Mouse (Mus musculus) granulocyte monocyte progenitor cell, adult 5-6 weeks (primary cell): ENCODE data around the gene Pfkfb3. TPM values are rescaled to one million over a fixed set of nuclear protein-coding genes. Genes with fewer than 3 reads are reported as not detected.
"Not testable (repeated sequence)": the region's sequence is repeated elsewhere in the genome, so short reads cannot be mapped to it uniquely, and the experiment has no call there.

Experiments
- ATAC-seq: replicated peaks from 2 replicates; pipeline ENCODE4 v1.8.0; 2016; ENCODE audit warnings: mild to moderate bottlenecking, moderate TSS enrichment, inconsistent platforms; ENCODE audit not compliant: poor library complexity, severe bottlenecking
- total RNA-seq, 2 experiments: library from RNA; stranded (forward) in 1 of 2; stranded (reverse) in 1 of 2; fragments of 200-712, 200-1000 nt in 1 of 2; fragments of >200 nt in 1 of 2; fragmentation: Nextera tagmentation in 1 of 2; gene quantifications; 2 replicates each; pipeline ENCODE4 v1.2.3; 2014 to 2017

Gene Pfkfb3
- total RNA-seq, 2 experiments from 2014 or later, result 44.8 to 74.9 TPM

GRCm38 (mm10) chr2:11552297-11552821, 1.5 kb downstream of the Pfkfb3 start:
- no peak for ATAC-seq

DNA sequence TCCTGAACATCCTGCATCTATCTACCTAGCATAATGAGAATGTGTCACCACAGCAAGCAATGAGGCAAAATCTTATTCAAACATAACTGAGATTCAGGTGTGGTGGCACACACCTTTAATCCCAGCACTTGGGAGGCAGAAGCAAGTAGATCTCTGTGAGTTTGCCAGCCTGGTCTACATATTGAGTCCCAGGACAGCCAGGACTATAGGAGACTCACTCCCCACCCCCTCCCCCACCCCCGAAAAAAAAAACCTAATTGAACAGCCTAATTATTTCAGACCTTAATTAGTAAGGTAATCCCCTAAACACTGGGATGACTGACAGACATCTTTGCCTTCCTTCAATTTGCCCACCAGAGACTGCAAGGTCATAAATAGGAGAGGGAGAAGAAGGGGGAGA, 2.2 kb downstream of the Pfkfb3 start:
- ATAC-seq, result no peak

- peak; percentile 45 for ATAC-seq
Measured at GRCm38 (mm10) chr2:11548508-11548907, 5.4 kb downstream of the Pfkfb3 start.

DNA sequence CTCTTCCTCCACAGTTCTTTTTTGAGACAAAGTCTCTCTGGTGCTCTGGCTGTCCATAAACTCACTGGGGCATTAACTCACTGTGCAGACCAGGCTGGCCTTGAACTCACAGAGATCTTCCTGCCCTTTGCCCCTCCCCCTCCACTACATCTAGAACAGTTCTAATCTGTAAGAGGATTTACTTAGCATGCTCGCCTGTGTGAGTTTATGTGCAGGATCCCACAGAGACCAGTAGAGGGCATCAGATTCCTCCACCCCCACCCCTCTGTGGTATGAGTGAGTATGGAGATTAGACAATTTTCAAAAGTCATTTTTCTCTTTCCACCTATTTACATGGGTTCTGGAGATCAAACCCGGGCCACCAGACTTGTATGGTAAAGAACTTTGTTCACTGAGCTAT, 6.3 kb downstream of the Pfkfb3 start:
- ATAC-seq, result peak; percentile 26

- ATAC-seq, result no peak
Measured at GRCm38 (mm10) chr2:11546091-11546490, 7.8 kb downstream of the Pfkfb3 start.

DNA sequence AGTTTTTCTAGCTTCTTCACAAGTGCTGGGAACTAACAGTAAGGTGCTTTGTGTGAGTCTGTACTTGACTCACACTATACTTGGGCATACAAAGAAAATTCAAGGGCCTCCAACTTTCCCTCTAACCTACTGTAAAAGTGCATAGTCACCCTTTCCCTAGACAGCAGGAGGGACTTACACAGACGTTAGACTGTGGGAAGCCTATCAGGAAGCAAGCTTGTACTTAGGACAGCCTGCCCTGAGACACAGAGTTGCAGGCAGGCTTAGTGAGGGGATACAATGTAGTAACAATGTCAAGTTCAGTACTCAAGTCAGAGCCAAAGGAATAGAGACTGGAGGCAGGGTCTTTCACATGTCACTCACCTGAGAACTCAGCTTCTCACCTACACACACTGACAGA, 8.5 kb downstream of the Pfkfb3 start:
- ATAC-seq, result 0 out of 2 replicates have a peak, but pooled peaks have one; percentile 10

GRCm38 (mm10) chr2:11544342-11544741, 9.5 kb downstream of the Pfkfb3 start:
- peak; percentile 45 for ATAC-seq

DNA sequence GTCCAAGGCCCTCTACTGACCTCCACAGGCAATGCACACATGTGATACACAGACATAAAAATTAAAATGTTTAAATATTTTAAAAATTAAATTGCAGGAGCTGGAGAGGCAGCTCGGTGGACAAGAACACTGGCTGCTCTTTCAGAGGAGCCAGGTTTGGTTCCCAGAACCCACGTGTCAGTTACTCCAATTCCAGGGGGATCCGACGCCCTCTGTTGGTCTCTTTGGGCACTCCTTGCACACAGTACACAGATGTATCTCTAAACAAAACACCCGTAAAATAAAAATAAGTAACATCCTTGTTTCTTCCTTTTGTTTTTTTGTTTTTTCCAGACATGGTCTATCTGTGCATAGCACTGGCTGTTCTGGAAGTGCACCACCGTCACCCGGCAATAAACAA, 10.7 kb downstream of the Pfkfb3 start:
- ATAC-seq, result no peak

DNA sequence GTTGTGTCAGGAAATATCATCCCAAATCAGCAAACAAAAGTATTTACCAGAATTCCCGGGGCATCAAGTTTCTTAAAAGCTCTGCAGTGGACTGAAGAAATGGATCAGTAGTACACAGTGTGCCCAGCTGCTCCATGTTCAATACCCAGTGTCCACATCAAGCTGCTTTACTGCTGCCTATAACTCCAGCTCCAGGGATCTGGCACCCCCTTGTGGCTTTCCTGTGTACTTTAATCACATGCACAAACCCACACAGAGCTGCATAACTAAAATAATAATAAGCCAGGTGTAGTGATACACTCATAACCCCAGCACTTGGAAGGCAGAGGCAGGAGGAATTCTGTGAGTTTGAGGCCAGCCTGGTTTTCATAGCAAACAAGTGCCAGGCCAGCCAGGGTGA, 11.2 kb downstream of the Pfkfb3 start:
- peak; percentile 50 for ATAC-seq

GRCm38 (mm10) chr2:11542121-11542520, 11.8 kb downstream of the Pfkfb3 start:
- ATAC-seq, result no peak

GRCm38 (mm10) chr2:11541528-11541927, 12.3 kb downstream of the Pfkfb3 start:
- ATAC-seq, result not testable (repeated sequence)

DNA sequence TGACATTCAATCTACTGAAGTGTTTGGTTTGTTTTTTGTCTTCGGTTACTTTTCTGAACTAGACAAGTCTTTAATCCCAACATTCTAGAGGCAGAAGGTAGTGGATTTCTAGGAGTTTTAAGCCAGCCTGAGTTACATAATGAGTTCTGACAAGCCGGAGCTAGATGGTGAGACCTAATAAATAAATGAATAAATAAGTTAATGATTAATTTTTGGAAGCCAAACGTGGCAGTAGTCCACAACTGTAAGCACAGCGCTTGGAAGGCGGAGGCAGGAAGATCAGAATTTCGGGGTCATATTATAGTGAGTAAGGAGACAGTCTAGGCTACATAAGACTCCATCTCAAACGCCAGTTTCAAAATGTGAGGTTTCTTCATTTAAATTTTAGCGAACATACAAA, 17.9 kb downstream of the Pfkfb3 start:
- no peak for ATAC-seq

- ATAC-seq, result peak; percentile 94
Measured at GRCm38 (mm10) chr2:11535412-11535928, 18.4 kb downstream of the Pfkfb3 start.

GRCm38 (mm10) chr2:11534826-11535225, 19.1 kb downstream of the Pfkfb3 start:
- ATAC-seq, result peak; percentile 14

GRCm38 (mm10) chr2:11530101-11530500, 23.8 kb downstream of the Pfkfb3 start:
- peak; percentile 87 for ATAC-seq

DNA sequence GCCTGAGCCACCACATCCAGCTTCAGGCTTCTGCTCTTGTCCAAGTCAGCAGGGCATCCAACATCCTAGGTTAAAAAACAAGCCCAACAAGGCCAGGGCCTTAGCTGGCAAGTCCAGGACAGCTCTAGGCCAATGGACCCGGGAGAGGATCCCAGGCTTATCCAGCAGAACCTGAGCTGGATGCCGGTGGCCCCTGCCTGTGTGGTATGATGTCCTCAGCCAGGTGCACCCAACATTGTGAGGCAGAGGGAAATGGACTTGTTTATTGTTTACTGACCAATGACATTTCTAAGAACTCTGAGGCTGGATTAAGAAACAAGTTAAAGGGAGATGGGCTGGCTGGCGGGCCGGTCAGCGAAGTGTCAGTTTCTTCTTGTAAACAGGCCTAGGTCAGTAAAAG, 27.8 kb downstream of the Pfkfb3 start:
- no peak for ATAC-seq

DNA sequence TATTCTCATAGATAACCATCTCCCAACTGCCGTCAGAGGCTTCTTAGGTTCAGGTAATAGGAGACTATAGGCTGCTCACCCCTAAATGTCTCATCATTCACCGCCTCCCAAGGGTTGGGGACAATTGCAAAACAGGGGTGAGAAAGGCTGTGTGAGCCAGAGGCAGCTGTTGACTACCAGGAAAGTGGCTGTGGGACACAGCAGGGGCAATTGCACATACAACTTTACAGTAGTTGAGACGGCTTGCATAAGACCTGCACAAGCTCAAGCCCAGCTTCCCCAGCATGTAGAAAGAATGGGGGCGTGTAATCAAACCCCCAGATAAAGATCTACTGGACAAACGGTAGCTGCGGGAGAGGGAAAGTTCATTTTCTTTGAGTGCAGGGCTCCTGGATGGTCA, 29.1 kb downstream of the Pfkfb3 start:
- peak; percentile 97 for ATAC-seq

DNA sequence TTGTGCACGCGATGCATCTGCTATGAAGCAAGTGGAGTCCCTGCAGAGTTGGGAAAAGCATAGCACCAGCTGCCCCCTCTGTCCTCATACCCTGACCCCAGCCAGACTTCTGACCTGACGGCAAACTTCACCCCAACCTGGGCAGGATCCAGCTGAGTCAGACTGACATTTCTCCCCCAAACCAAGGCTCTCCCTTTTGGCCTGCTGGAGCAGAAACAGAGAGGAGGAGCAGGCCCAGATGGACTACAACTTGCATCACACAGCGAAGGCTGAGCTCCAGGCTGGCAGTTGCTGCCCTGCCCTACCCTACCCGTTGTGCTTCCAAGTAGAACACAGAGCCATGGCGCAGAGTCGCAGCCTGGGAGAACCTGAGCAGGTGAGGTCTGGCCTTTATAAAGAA, 32.1 kb downstream of the Pfkfb3 start:
- ATAC-seq, result no peak

DNA sequence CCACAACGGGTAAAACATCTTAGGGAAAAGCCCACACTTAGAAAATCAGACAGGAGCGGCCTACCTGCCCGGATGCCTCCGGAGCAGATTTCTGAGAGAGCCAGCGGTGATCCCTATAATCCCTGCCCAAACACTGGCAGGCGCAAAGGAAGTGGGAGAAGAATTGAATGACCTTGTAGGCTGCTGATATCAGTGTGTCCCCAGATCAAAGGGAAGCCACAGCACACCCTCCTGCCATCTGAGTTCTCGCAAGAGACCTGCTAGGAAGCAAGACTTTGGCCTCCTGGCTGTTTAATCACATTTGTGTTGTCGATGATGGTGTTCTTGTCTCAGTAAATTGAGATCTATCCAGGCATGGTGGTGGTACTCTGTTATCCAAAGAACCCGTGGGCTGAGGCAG, 33.1 kb downstream of the Pfkfb3 start:
- no peak for ATAC-seq

- no peak for ATAC-seq
Measured at GRCm38 (mm10) chr2:11515828-11516227, 38.0 kb downstream of the Pfkfb3 start.

DNA sequence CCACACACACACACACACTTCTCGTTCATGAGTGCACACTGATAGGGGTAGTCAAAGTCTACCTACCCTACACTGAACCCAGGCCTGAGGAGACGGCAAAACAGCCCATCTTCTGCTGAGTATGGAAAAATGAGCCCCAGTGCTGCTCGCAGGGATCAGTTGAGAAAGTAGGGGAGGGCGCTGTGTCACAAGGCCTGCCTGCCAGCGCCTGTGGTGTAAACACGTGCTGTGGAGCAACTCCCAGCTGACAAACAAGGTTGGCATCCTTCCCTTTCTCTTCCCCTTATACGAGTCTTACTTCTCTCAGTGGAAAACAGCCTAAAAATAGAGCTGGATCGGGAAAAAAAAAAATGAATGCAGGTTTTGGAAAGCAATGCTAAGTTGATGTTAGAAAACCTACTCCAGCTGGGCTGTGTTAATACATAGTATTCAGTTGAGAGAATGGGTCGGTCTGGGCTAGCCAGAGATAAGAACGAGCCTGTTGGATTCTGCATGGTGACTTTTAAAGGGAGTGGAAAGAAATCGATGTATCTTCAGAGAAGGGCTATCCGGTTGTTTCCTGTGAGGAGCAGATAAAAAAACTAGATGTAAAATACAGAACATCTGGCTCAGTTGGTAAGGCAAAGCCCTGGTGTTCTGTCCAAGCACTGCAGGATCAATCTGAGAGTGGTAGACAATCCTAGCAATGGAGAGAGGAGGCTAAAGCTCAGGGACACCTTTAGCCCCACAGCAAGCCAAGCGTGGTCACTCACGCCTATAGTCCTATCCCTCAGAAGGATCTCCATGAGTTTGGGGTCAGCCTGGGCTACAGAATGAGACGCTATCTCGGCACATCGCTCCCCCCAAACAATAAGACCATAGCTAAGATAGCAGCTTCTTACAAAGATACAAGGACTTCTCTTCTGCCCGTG, 40.6 kb downstream of the Pfkfb3 start:
- peak; percentile 91 for ATAC-seq

DNA sequence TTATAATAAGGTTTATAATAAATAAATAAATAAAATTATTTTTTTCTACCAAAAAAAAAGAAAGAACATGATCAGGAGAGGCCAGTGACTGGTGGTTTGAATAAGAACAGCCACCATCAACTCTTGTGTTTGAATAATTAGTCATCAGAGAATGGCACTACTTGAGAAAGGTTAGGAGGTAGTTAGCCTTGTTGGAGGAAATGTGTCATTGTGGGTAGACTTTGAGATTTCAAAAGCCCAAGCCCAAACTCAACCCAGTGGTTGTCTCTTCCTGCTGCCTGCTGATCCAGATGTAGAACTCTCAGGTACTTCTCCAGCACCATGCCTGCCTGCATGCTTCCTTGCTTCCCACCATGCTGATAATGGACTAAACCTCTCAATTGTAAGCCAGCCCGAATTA, 41.8 kb downstream of the Pfkfb3 start:
- peak; percentile 44 for ATAC-seq
